Mouse (Mus musculus) cerebellum, postnatal 4 days (tissue): ENCODE results near the gene Rundc3a.
A peak's percentile ranks its signal among the peaks of the same experiment; 100 is the strongest.

ENCODE experiments used
- DNase-seq, 2 experiments: peaks; one replicate each; pipeline ENCODE4 v3.0.0; 2022; ENCODE audit warnings: low spot score in 2 of 2, mixed read lengths in 1 of 2

Rundc3a gene

GRCm38 (mm10) chr11:102433866-102434265 lies 40.7 kb downstream of the Rundc3a start:
- DNase-seq: no peak

- DNase-seq: peak; percentile 86 to 91
These were observed 41.2 kb downstream of the Rundc3a start for GRCm38 (mm10) chr11:102434406-102434805.

GRCm38 (mm10) chr11:102434816-102435705 lies 41.9 kb downstream of the Rundc3a start:
- DNase-seq: no peak

GRCm38 (mm10) chr11:102435754-102436470 lies 42.7 kb downstream of the Rundc3a start:
- DNase-seq: no peak

GRCm38 (mm10) chr11:102436471-102436790 lies 43.2 kb downstream of the Rundc3a start:
- DNase-seq: no peak

GRCm38 (mm10) chr11:102437120-102438061 lies 44.2 kb downstream of the Rundc3a start:
- peak in 1 of 2 experiments; percentile 73 for DNase-seq

GRCm38 (mm10) chr11:102438212-102439092 lies 45.2 kb downstream of the Rundc3a start:
- DNase-seq: peak; percentile 94 to 98

GRCm38 (mm10) chr11:102439093-102440082 lies 46.2 kb downstream of the Rundc3a start:
- DNase-seq: no peak

GRCm38 (mm10) chr11:102440255-102440654 lies 47.1 kb downstream of the Rundc3a start:
- no peak for DNase-seq

- no peak for DNase-seq
These were observed 48.2 kb downstream of the Rundc3a start for GRCm38 (mm10) chr11:102441434-102441833.

GRCm38 (mm10) chr11:102442089-102442488 lies 48.9 kb downstream of the Rundc3a start:
- DNase-seq: no peak

- DNase-seq: no peak
These were observed 50.5 kb downstream of the Rundc3a start for GRCm38 (mm10) chr11:102443740-102444139.

- DNase-seq: no peak
These were observed 51.1 kb downstream of the Rundc3a start for GRCm38 (mm10) chr11:102444321-102444720.

- no peak for DNase-seq
These were observed 51.6 kb downstream of the Rundc3a start for GRCm38 (mm10) chr11:102444781-102445180.

- DNase-seq: no peak
These were observed 52.2 kb downstream of the Rundc3a start for GRCm38 (mm10) chr11:102445264-102445890.

- DNase-seq: no peak
These were observed 52.7 kb downstream of the Rundc3a start for GRCm38 (mm10) chr11:102445891-102446361.

- no peak for DNase-seq
These were observed 53.6 kb downstream of the Rundc3a start for GRCm38 (mm10) chr11:102446581-102447461.

- DNase-seq: peak; percentile 91 to 96
These were observed 54.3 kb downstream of the Rundc3a start, which contains the start of gene Fam171a2 for GRCm38 (mm10) chr11:102447497-102447896. Gene Fam171a2 (minus strand): TSS chr11:102447682.
